Mouse (Mus musculus) retina, embryonic 14.5 days (tissue): ENCODE results near the gene Lrrc25.

Experiments
- DNase-seq: peaks from one replicate; pipeline ENCODE4 v3.0.0-alpha.2; 2015; ENCODE audit warnings: low spot score

Gene Lrrc25

DNA sequence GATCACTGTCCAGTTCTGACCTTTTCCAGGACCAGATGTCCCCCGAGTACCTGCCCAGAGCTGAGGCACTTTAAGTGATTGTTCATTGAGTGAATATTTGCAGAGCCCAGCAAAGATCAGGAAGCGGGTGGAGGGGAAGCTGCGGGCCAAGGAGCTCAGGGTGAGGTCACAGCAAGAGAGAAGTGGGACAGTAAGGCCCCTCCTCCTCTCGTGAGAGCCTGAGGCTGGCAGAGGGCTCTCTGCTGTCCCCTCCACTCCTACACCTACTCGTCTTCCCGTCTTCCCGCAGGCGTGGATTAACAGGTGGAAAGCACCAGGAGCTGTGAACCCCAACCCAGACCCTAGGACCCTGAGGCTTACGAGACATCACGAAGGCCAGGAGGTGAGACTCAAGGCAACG, 690 bp downstream of the Lrrc25 start:
- DNase-seq = no peak

DNA sequence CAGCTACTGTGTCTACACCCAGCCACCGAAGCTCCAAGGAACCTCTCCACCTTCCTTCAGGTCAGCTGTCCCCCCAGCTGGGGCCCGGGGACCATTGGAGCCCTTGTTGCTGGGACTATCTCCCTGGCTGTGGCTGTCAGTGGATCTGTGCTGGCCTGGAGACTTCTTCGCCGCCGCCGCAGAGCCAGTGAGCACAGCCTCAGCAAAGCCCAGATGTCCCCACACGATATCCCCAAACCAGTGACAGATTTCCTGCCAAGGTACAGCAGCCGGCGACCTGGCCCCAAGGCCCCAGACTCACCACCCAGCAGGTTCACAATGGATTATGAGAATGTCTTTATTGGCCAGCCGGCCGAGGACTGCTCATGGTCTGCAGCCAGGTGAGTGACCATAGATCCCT, 2.0 kb downstream of the Lrrc25 start:
- DNase-seq = no peak

DNA sequence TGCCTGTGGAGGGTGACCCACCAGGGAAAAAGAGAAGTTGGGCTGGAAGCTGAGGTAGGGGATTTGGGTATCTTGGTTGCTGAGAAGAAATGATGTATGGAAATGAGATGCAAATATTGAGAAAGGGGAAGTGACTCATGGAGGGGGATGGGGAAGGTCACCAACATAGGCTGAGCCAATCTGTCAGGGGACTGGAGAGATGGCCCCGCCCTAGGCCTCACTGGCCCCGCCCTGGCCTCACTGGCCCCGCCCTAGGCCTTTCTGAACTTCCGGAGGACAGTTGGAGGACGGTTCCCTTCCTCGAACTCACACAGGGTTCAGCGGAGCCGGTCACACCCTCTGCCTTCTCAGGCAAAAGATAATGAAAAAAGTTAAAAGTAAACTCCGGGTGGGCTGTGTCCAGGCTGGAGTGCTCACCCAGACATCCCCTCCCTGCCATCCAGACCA, 3.0 kb downstream of the Lrrc25 start:
- peak; percentile 64 for DNase-seq

DNA sequence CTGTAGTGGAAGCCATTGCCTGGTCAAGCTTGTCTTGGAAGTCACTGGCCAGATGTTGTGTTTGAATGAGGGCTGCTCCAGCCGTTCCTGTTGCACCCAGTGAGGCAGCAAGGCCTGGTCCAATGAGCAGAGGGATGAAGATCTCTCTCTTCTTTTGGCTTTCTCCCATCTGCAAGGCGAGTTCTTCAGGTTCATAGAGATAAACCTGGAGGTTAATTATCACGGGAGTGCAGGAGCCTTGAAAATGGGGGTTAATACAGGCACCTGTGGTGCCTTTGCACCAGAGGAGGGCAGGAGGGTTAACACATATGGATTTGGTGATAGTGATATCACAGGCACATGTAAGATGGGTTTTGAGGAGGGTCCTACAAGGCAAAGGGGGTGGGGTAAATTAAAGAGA, 6.3 kb downstream of the Lrrc25 start:
- DNase-seq = no peak

DNA sequence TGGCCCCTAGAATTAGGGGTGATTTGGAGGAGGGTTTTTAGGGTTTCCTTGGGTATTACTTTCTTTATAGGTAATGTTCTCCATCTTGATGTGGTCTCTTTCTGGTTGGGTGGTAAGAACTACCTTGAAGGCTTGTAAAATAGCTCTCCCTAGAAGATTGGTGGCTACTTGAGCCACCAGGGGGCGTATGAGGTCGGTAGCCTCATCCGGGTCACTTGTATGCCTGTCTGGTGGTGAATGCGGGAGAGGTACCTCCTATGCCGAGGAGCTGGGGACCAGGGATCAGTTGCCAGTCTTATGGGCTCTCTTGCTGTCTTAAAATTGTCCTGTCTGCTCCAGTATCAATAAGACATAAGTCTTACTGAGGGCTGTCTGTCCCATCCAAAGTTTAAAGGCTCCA, 9.1 kb downstream of the Lrrc25 start:
- DNase-seq = peak; percentile 49

DNA sequence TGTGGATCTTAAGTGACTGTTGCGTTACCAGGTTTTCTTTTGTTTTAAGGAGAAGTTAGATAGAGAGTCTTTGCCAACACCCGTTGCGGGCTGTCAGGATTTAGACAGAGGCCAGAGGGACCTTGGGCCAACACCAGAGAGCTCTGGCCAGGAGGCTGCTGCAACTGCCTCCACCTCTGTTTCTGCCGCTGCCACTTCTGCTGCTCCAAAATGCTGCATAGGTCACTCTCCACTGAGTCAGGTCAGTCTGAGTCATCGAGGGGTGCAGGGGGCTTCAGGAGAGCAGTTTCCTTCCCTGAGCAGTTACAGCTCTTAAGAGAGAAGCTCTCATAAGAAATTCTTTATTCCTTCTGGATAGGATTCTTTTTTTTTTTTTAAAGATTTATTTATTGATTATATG, 11.1 kb downstream of the Lrrc25 start:
- no peak for DNase-seq

DNA sequence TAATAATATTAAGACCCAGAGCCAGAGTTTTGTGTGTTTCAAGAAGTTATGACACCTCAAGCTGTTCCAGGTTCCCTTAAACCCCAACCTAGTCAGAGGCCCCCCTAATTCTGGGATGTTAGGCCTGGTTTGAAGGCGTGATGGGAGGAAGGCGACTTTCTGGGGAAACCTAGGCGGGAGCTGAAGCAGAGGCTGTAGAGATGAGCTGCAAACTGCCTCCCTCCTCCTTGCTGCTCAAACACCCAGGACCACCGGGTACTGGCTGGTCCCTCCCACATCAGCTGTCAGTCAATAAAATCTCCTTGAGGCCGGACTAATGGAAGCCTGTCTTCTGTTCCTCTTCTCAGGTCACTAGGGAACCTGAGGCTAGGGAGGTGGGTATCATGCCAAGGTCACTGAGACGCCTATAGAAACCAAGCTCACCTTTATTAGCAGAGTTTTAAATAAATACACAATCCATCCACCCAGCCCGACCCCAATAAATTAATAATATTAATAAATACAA, 13.1 kb downstream of the Lrrc25 start:
- DNase-seq = no peak

DNA sequence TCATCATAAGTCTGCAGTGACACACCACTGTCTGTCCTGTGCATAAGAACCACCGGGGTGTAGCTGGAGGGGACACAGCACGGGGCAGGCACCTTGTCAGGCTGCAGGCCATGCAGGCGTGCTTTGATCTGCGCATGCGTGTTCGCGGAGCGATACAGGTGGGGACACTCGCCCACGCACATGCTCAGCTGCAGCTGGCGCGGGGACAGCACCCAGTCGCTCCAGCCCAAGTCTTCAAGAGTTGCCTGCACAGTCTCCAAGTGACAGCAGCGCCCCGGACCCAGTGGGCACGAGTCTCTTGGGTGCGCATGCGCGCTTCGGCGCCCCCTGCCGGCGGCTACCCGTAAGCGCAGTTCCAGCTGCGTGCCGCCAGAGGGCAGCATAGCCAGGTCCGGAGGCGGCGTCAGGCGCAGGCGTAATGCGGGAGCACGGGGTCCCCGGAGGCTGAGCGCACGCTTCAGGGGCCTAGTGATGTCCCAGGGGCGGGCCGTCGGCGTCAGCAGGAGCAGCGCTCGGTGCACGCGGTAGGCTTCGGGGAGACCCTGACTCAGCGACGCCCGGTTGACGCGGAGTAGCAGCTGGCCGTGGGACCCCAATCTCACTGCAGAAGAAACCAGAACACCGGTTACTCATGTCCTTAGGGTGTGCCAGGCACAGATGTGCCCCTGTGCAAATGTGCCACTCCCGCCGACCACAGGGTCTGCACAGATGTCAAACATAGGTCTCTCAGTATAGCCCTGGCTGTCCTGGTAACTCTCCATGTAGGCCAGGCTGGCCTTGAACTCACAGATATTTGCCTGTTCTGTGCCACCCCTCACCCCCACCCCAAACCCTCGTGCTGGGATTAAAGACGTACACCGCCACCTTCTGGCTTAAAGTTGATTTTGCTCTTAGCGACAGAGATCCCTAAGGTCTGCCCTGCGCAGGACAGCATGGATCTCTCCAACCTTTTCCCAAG, 13.9 kb downstream of the Lrrc25 start:
- peak; percentile 90 for DNase-seq

DNA sequence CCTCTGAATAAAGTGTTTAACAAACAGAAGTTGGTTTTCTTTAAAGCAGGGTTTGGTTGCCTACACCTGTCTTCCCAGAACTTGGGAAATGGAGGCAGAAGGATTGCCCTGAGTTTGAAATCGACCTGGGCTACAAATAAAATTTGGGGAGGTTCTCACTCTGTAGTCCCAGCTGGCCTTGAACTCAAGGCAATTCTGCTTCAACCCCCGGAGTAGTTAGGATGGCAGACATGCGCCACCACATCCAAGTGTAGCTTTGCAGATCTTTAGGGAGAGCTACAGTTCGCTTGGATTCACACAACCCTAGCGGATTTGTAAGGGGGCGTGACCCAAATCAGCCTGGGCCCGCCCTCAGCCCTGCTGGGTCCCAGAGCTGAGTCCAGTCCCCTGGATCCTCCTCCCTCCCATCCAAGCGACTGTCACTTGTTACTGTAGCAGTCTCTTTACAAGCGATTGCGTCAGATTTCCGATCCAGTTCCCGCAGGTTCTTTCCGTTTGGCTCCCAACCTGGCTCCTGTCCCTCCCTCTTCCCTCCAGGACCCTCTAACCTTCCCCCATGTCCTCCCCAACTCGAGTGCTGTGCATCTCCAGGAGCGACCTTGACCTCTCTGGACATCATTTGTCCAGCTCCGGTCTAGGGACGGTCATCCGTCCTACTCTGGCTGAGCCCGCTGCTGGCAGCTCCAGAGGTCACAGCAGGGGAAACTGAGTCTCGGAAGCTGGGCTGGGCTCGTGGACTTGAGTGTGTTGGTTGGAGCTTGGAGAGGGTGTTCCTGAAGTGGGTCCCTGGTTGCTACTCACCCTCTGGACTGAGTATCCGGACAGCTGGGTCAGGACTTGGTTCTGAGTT, 14.8 kb downstream of the Lrrc25 start:
- DNase-seq = peak; percentile 74

DNA sequence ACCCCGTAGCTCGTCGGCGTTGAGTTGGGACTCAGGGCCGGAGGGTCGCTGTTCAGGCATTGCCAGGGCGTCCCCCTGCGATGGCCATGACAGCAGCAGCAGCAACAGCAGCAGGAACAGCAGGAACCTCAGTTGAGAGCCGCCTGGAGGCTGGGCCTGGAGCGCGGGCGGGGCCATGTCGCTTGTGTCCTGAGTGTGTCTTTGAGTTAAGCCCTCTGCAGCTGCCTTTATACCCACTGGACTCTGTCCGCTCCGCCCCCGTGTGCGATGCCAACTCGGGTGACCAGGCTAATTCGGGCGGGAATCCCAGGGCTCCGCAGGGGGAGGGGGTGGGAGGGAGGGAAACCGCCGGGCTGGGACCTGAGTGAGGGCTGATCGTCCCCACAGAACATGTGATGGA, 15.5 kb downstream of the Lrrc25 start:
- no peak for DNase-seq

DNA sequence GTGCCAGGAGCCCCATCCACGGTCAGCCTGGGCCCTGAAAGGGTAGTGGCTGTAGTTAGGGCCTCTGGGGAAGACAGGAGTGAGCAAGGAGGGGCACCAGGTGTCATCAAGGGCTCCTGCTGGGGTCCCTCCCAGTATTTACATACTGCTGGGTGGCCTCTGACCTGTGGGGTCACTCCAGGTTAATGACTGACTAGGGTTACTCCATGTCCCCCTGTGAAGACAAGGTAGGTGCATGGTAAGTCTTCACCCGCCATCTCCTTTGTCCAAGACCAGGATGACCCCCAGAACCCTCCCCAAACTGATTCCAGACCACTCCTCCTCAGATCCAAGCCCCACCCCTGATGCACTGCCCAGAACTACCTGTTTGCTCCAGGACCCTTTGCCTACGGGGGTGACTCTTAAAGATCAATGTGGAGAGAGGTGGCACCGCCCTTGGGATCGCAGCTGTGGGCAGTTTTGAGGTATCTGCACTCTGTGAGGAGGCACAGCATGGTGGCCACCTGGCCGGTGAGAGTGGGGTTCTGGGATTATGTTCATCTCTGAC, 16.5 kb downstream of the Lrrc25 start, which contains the start of gene Gdf15:
TSS of gene Gdf15 (minus strand) at position 111 of the 547 bp plus-strand sequence.
- DNase-seq = no peak

DNA sequence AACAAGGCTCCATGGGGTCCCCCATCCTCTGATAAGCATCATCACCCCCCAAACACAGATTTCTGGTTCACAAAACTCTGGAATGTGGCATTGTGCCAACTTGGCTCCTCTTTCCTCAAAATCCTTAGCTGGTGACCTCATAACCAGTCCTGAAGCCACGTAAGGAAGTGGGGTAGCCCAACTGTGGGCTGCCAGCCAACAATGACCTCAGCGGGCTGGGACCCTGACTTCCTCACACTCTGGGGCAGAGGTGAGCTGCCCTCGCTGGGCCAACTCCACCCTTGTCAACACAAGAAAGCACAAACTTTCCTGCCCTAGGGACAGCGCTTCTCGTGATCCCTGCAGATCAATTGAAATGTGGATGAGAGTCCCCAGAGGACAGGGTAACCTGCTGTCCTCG, 18.1 kb downstream of the Lrrc25 start:
- DNase-seq = no peak

DNA sequence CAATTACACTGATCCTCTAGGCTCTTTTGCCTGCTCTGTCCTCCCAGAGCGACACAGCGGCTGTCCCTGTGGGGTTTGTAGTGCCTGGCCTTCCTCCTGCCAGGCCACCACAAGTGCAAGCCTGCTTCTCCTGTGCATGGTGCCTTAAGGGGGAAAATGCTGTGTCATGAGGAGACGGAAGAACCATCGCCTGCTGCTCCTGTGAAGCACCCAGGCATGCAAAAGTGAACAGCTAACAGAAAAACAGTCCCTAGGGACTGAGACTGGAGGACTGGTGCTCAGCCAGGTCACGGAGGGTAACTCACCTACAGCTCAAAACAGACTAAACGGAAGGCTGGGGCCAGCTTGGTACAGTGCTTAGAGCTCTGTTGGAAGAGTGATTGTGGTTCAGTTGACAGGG, 19.6 kb downstream of the Lrrc25 start:
- no peak for DNase-seq

DNA sequence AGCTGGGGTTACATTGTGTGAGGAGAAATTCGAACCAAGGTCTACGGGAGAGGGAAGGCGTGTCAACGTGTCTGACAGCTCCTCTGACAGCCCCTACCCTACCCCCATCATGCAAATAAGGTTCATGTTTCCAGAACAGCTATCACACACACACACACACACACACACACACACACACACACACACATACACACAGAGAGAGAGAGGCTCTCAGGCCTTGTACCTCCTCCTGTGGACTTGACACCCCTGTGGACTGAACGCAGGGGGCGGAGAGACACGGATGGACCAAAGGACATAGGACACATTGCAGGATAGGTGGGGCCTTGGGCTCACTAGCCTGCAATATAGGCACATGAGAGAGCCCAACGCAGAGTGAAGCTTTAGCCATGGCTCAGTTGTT, 20.9 kb downstream of the Lrrc25 start:
- DNase-seq = no peak

DNA sequence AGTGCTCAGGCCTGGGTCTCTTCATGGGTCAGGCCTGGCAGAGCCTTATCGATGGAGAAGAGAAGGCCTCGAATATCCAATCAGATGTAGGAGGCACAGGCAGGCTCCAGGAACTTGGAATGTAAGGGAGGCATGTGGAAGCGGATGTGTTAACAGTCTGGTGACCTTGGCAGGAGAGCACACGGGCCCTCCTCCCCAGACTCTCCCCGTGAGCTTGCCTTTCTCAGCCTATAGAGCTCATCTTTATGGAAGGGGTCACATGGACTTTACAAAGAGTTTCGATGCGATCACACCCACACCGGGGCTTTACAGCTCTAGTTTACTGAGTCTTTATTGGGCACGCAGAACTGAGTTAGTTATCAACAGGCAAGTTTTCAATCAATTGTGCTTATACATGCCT, 22.8 kb downstream of the Lrrc25 start:
- no peak for DNase-seq

DNA sequence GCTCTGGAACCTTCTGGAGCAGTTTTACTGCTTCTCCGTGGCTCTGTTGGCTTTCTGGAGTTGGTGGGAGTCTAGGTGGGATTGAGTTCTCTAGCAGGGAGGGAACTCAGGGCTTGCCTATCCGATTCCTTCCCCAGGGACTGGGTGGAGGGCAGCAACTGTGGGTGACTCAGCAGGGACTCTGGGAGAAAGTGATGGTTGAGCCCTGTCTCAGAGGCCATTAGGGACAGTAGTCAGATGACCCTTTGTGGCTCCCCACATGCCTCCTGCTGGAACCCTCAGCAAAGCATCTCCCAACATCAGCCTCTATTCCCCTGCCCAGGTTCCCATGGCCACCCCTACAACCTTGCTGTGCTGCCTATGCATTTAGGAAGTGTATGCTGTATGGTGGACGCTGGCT, 27.1 kb downstream of the Lrrc25 start:
- no peak for DNase-seq

DNA sequence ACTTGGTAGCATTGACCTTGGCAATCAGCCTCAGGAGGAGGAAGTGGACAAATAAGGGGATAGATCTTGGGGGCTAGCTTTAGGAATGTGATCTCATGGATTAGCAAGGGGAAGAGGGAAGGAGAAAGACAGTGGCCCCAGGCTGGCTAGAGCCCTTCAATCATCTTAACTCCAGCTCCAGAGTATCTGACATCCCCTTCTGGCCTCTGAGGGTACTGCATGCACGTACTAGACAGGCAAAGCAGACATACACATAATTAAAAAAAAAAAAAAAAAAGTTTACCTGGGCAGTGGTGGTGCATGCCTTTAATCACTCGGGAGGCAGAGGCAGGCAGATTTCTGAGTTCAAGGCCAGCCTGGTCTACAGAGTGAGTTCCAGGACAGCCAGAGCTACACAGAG, 28.1 kb downstream of the Lrrc25 start:
- peak; percentile 31 for DNase-seq

DNA sequence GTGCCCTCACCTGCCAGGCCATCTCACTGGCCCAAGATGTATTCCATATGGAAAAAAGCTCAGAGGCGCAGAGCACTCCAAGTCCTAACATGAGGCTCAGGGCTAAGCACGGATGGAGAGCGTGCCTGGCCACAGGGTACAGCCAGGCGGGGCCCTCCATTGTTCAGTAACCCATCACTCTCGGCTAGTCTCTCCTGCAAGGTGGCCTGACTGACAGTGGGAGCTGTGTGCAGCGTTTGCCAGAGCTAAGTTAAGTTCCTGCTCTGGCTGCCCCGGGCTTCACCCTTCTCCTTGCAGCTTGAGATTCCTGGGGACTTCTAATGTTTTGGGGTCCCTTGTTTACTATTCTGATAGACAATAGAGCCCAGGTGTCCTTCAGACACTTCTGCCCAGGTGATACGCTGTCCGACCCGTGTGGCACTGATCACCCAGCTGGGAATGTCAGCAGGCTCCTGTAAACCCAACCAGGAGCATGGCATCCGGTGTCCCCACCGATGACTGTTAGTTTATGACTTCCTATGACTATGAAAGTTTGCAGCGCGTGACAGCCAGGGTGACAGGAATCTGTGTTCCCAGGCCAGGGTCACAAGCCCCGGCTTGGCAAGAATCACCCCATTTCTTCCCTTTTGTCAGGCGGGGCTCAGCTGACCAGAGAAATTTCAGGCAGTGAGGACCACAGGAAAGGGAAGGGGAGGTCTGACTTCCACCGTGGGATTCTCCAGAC, 29.7 kb downstream of the Lrrc25 start:
- DNase-seq = no peak

DNA sequence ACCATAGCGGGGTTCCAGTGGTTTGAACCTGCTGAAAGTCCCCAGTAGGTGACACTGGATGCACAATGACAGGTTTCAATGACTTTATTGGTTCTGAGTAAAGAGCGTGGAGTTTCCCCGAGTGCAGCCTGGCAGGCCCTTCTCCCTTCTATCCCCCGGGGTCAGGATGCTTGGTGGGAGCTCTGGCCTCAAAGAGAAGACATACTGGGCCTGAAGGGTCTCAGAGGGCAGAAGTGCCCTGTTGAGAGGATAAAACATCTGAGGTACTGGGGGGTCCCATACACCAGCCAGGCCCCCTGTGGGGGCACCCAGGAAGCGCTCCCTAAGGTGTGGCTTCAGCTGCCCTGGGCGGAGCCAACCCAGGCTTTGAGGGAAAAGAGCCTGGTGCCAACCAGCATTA, 30.4 kb downstream of the Lrrc25 start:
- no peak for DNase-seq

DNA sequence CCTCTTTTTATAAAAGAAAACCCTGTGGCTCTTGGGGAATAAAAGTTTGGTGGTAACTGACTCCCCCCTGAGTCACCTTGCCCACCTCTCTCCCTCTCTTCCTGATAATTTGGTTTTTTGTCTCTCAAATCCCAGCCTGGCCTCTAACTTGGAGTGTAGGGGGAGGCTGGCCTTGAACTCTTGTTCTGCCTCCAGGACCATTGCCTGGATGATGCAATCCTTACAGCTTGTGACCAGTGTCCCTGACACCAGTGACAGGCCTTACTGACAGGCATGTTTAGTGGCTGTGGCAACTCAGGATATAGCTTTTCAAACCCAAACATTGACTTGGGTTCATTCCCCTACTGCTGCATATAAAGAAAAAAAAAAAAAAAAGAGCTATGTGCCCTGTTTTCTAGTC, 30.8 kb downstream of the Lrrc25 start:
- DNase-seq = no peak

DNA sequence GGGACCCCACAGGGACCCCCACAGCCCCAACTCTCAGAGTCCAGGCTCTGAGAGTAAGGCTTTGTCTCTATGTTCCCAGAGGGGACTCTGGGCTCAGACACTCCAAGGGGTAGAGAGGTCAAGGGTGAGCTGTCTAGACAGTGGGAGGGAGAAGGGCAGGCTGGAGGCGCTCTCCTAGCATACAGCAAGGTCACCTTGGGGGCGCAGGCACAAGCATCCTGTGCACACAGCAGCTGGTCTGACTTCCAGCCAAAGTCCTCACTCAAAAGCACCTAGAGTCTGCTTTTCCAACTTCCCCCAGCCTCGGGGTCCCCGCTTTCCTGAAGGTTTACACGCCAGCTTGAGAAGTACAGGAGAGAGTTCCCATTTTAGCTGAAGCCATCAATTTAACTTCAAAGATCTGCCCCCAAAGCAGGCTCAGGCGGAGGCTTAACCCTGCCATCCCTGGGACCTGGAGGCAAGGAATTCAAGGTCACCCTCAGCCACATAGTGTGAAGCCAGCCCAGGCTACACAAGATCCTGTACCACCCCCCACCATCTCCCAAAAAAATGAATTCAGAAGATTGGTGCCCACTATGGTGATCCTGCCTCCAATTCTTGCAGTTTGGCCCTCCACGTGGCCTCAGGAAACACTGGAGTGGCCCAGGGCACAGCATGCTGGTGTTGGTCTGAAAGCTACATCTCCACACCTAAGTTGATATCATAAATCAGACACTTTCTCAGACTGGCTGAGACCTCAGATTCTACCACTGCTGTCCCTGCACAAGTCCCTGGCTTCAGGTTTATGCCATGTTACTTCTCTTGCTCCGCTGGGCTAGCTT, 31.6 kb downstream of the Lrrc25 start:
- DNase-seq = peak; percentile 25
